ENCODE assay signal across 11 mouse cellular contexts in the genomic region with DNA sequence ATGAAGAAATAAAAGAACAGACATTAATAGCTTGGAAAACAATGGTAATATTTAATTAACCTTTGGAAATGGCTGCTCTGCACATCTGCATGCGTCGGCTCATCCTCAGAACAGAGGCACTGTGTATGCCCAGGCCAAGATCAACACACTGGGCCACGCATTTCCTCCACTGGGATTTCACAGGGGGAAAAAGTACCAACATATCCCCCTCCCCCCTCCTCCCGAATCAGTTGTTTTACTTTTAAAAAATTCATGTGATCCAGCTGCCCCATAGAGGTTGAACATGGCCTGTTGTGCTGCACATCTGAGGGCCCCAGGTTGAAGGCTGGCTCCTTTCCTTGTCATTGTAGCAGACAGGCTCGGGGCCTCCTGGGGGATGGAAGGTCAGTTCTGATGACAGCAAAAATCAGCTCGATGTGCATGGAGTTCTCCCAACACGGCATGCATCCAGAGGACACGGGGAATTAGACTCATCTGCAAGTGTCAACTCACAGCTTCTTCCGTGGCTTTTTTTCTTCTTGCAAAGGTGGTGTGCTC.
DNase-seq lines count a peak whose midpoint lies in the region; ATAC-seq and TF ChIP-seq lines count a peak whose summit lies in the region.
"Had no signal": no experiment of that assay in that cellular context is flagged by ENCODE, and none has a peak within 500 bp of the region (broad histone marks: within the 10 kb centered on the region; RNA-seq: fewer than 3 reads in every experiment).

No protein-coding gene starts in this region.

- no peaks in the 10 kb centered on the region for H3K79me2 ChIP-seq in heart, adult 2 months (replicated peaks; ENCODE audit: control insufficient read depth, insufficient read depth, low read length)

- TF ChIP-seq EP300 in heart, adult 2 months (IDR thresholded peaks at IDR 0.05; ENCODE audit: insufficient read depth, low read depth, low read length): no peak

- no peak overlapping the region for H3K9ac ChIP-seq in heart, embryonic 15.5 days
- H3K9ac ChIP-seq in heart, adult 2 months (ENCODE audit: low read depth, low read length): no peak overlapping the region
- H3K9ac ChIP-seq in hindbrain, postnatal 0 days (replicated peaks; ENCODE audit: low read length): no peak overlapping the region
- H3K9ac ChIP-seq: intestine, embryonic 15.5 days had no signal

- no peak for TF ChIP-seq CTCF in heart, adult 2 months (IDR thresholded peaks at IDR 0.05)
- TF ChIP-seq CTCF in hindbrain, postnatal 0 days (IDR thresholded peaks at IDR 0.05; ENCODE audit: low read depth): no peak

- 58% methylated on average over 9 of the region's 9 CpGs for WGBS in heart, embryonic 15.5 days
- WGBS in heart, adult 2 months: 63% methylated on average over 9 of the region's 9 CpGs
- WGBS in hindbrain, postnatal 0 days: 39% methylated on average over 9 of the region's 9 CpGs

- peak; percentile 20 for DNase-seq in cerebellum, adult 11 months
- DNase-seq in cerebellum, postnatal 4 days (ENCODE audit: low spot score in 2 of 2): no peak
- DNase-seq in heart, adult 2 months: no peak
- peak; percentile 34 for DNase-seq in cerebellum, adult 8-10 months
- peak; percentile 34 for DNase-seq in hindbrain, postnatal 0 days (ENCODE audit: low spot score)
- DNase-seq in spleen, postnatal 36 days (ENCODE audit: low spot score in 2 of 2): no peak
- DNase-seq in frontal cortex, adult 2 months (ENCODE audit: extremely low spot score in 1 of 2, low spot score in 1 of 2): no peak
- DNase-seq: lung, adult 2 months had no signal

- no peaks in the 10 kb centered on the region for H3K36me3 ChIP-seq in heart, embryonic 15.5 days
- no peaks in the 10 kb centered on the region for H3K36me3 ChIP-seq in heart, adult 2 months (ENCODE audit: control insufficient read depth, insufficient read depth, low read length)
- H3K36me3 ChIP-seq in hindbrain, postnatal 0 days (ENCODE audit: insufficient read depth, low read length): no peaks in the 10 kb centered on the region
- H3K36me3 ChIP-seq: intestine, embryonic 15.5 days had no signal

- H3K4me2 ChIP-seq in heart, embryonic 15.5 days: no peak overlapping the region
- no peak overlapping the region for H3K4me2 ChIP-seq in hindbrain, postnatal 0 days (ENCODE audit: low read depth, low read length)

- intact Hi-C loops in heart, adult 2 months (cut with DNase I): no loop called here

- ATAC-seq in heart, embryonic 15.5 days (replicated peaks; ENCODE audit: insufficient number of reproducible peaks, insufficient read depth, low FRiP score, low read depth): no peak
- no peak for ATAC-seq in hindbrain, postnatal 0 days

- H3K27ac ChIP-seq in heart, embryonic 15.5 days: peak overlapping the region; percentile 80
- no peak overlapping the region for H3K27ac ChIP-seq in heart, adult 2 months
- peak overlapping the region; percentile 77 for H3K27ac ChIP-seq in hindbrain, postnatal 0 days

- peaks cover 27% of the 10 kb centered on the region for H3K4me1 ChIP-seq in heart, embryonic 15.5 days (replicated peaks)
- peaks cover 7% of the 10 kb centered on the region for H3K4me1 ChIP-seq in heart, adult 2 months (ENCODE audit: control insufficient read depth, insufficient read depth, low read length)
- H3K4me1 ChIP-seq in hindbrain, postnatal 0 days (ENCODE audit: insufficient read depth, low read length): peaks cover 14% of the 10 kb centered on the region

- H3K4me3 ChIP-seq in heart, embryonic 15.5 days: no peak overlapping the region
- no peak overlapping the region for H3K4me3 ChIP-seq in heart, adult 2 months
- H3K4me3 ChIP-seq in hindbrain, postnatal 0 days (ENCODE audit: low read length): no peak overlapping the region
- H3K4me3 ChIP-seq: intestine, embryonic 15.5 days had no signal

- H3K9me3 ChIP-seq in heart, embryonic 15.5 days (replicated peaks): no peaks in the 10 kb centered on the region
- no peaks in the 10 kb centered on the region for H3K9me3 ChIP-seq in hindbrain, postnatal 0 days (ENCODE audit: low read length)
- H3K9me3 ChIP-seq: intestine, embryonic 15.5 days; megakaryocyte, embryonic 14.5 days had no signal

- H3K27me3 ChIP-seq in heart, embryonic 15.5 days: no peaks in the 10 kb centered on the region; the same call in 1 of the 2 replicates
- H3K27me3 ChIP-seq in heart, adult 2 months (ENCODE audit: control insufficient read depth, insufficient read depth, low read length): no peaks in the 10 kb centered on the region
- no peaks in the 10 kb centered on the region for H3K27me3 ChIP-seq in hindbrain, postnatal 0 days (ENCODE audit: insufficient read depth, low read length)
- H3K27me3 ChIP-seq: intestine, embryonic 15.5 days had no signal

- no peak for TF ChIP-seq POLR2A in heart, adult 2 months (IDR thresholded peaks at IDR 0.05; ENCODE audit: insufficient read depth, low read depth, low read length)

Comparison
In these comparisons a context has a peak if more than half of its experiments do, and no peak if none do; other contexts are left out.
1. DNase-seq: peak in cerebellum, adult 11 months (single experiment), cerebellum, adult 8-10 months (single experiment) and hindbrain, postnatal 0 days (single experiment); none in cerebellum, postnatal 4 days (0 of 2), heart, adult 2 months (0 of 2), spleen, postnatal 36 days (0 of 2) and frontal cortex, adult 2 months (0 of 2).